Mouse (Mus musculus): ENCODE data around the gene Rab3gap2. TPM values are rescaled to one million over a fixed set of nuclear protein-coding genes. Genes with fewer than 3 reads are reported as not detected.

The Rab3gap2 gene
- total RNA-seq, 2 experiments from 2014 or later, result 16.5 to 22.5 TPM

- DNase-seq, result no peak
Observed at GRCm38 (mm10) chr1:185226889-185227288, 23.0 kb downstream of the Rab3gap2 start.

GRCm38 (mm10) chr1:185227766-185228165 lies 23.8 kb downstream of the Rab3gap2 start:
- DNase-seq, result no peak

GRCm38 (mm10) chr1:185229406-185230201 lies 25.7 kb downstream of the Rab3gap2 start:
- peak; percentile 19 for DNase-seq

- DNase-seq, result no peak
Observed at GRCm38 (mm10) chr1:185235837-185236236, 31.9 kb downstream of the Rab3gap2 start.

GRCm38 (mm10) chr1:185236530-185236929 lies 32.6 kb downstream of the Rab3gap2 start:
- DNase-seq, result no peak

GRCm38 (mm10) chr1:185243013-185243412 lies 39.1 kb downstream of the Rab3gap2 start:
- DNase-seq, result no peak

GRCm38 (mm10) chr1:185245456-185245855 lies 41.5 kb downstream of the Rab3gap2 start:
- DNase-seq, result no peak

GRCm38 (mm10) chr1:185247429-185248085 lies 43.6 kb downstream of the Rab3gap2 start:
- no peak for DNase-seq

GRCm38 (mm10) chr1:185248728-185249127 lies 44.8 kb downstream of the Rab3gap2 start:
- no peak for DNase-seq

GRCm38 (mm10) chr1:185252351-185252750 lies 48.4 kb downstream of the Rab3gap2 start:
- no peak for DNase-seq

- no peak for DNase-seq
Observed at GRCm38 (mm10) chr1:185253140-185253892, 49.4 kb downstream of the Rab3gap2 start.

- DNase-seq, result no peak
Observed at GRCm38 (mm10) chr1:185255336-185255735, 51.4 kb downstream of the Rab3gap2 start.

- no peak for DNase-seq
Observed at GRCm38 (mm10) chr1:185256753-185257152, 52.8 kb downstream of the Rab3gap2 start.

GRCm38 (mm10) chr1:185262565-185262964 lies 58.6 kb downstream of the Rab3gap2 start:
- peak; percentile 25 for DNase-seq

GRCm38 (mm10) chr1:185268675-185269074 lies 64.8 kb downstream of the Rab3gap2 start:
- no peak for DNase-seq

GRCm38 (mm10) chr1:185270403-185271097 lies 66.6 kb downstream of the Rab3gap2 start:
- no peak for DNase-seq

- no peak for DNase-seq
Observed at GRCm38 (mm10) chr1:185271373-185271772, 67.5 kb downstream of the Rab3gap2 start.

GRCm38 (mm10) chr1:185274819-185275545 lies 71.1 kb downstream of the Rab3gap2 start:
- DNase-seq, result no peak

- DNase-seq, result no peak
Observed at GRCm38 (mm10) chr1:185275976-185276375, 72.1 kb downstream of the Rab3gap2 start.

- DNase-seq, result no peak
Observed at GRCm38 (mm10) chr1:185277022-185277421, 73.1 kb downstream of the Rab3gap2 start.

GRCm38 (mm10) chr1:185279288-185279687 lies 75.4 kb downstream of the Rab3gap2 start:
- DNase-seq, result no peak

GRCm38 (mm10) chr1:185280616-185281015 lies 76.7 kb downstream of the Rab3gap2 start:
- DNase-seq, result no peak
